Mouse (Mus musculus) neural tube, embryonic 14.5 days (tissue): ENCODE data around the gene Zfp873. TPM values are rescaled to one million over a fixed set of nuclear protein-coding genes. Genes with fewer than 3 reads are reported as not detected.
"Not testable (repeated sequence)": the region's sequence is repeated elsewhere in the genome, so short reads cannot be mapped to it uniquely, and the experiment has no call there.

Experiments
- ATAC-seq: fragments of 200-750 bp; cut with Nextera tagmentation; 2 replicates; pipeline ENCODE4 v1.8.0; 2017; ENCODE audit warnings: low read depth, mild to moderate bottlenecking, moderate TSS enrichment, moderate library complexity
- H3K27ac ChIP-seq: fragments of 300-500 bp; sonication (generic); 2 replicates; pipeline ENCODE4 v1.5.1; 2014; ENCODE audit warnings: low read depth, mild to moderate bottlenecking, control low read depth, low read length, moderate library complexity, mixed read lengths
- H3K27me3 ChIP-seq: fragments of 300-500 bp; sonication (generic); 2 replicates; pipeline ENCODE4 v1.6.1; 2014; ENCODE audit warnings: low read length; ENCODE audit not compliant: control insufficient read depth, insufficient read depth
- H3K36me3 ChIP-seq: fragments of 300-500 bp; sonication (generic); 2 replicates; pipeline ENCODE4 v1.6.1; 2014; ENCODE audit warnings: low read length, mixed read lengths; ENCODE audit not compliant: control insufficient read depth, insufficient read depth
- H3K4me1 ChIP-seq: fragments of 300-500 bp; sonication (generic); 2 replicates; pipeline ENCODE4 v1.6.1; 2014; ENCODE audit warnings: low read length; ENCODE audit not compliant: control insufficient read depth, insufficient read depth
- H3K4me2 ChIP-seq: fragments of 300-500 bp; sonication (generic); 2 replicates; pipeline ENCODE4 v1.6.1; 2014; ENCODE audit warnings: mild to moderate bottlenecking, low read depth, low read length, control low read depth
- H3K4me3 ChIP-seq: fragments of 300-500 bp; sonication (generic); 2 replicates; pipeline ENCODE4 v1.5.1; 2014; ENCODE audit warnings: low read depth, low read length, control low read depth, mixed read lengths
- H3K9ac ChIP-seq: fragments of 300-500 bp; sonication (generic); replicated peaks from 2 replicates; pipeline ENCODE4 v1.6.1; 2014; ENCODE audit warnings: low read depth, mild to moderate bottlenecking, control low read depth, low read length, mixed read lengths
- H3K9me3 ChIP-seq: fragments of 300-500 bp; sonication (generic); 2 replicates; pipeline ENCODE4 v1.6.1; 2016; ENCODE audit warnings: low read length; ENCODE audit not compliant: control insufficient read depth
- WGBS: fragments of 180-500 bp; shearing (Covaris S2); extraction: QIAGEN DNeasy Blood & Tissue Kit; methylation state at CpG from one replicate; pipeline ENCODE4 v1.1.7; 2014; 5-methylcytosine and 5-hydroxymethylcytosine counted together
- polyA plus RNA-seq: library from polyadenylated mRNA; unstranded; fragments of >200 nt; fragmentation: Nextera tagmentation; extraction: Ambion mirVana; gene quantifications from 2 replicates; pipeline ENCODE4 v1.2.1, GENCODE M21; 2014

The Zfp873 gene
- 14.3 and 16.1 TPM in 2 replicates for polyA plus RNA-seq

GRCm38 (mm10) chr10:82047597-82048459 lies at the start of gene Zfp873:
TSS of gene Zfp873 (plus strand) at chr10:82048123.
- Histone ChIP-seq H3K9ac (peak within 1 kb of the TSS; percentile 90), H3K4me1 (0 out of 2 replicates have a peak, but pooled peaks cover 3% of the 10 kb centered on the region), H3K4me3 (peak within 1 kb of the TSS; percentile 66), H3K36me3 (no peaks in the 10 kb centered on the region), H3K9me3 (peaks cover 21% of the 10 kb centered on the region), H3K27ac (peak within 1 kb of the TSS; percentile 95), H3K4me2 (peak within 1 kb of the TSS; percentile 46), H3K27me3 (no peaks in the 10 kb centered on the region)
- ATAC-seq, result peak; percentile 100
- 10% methylated on average over 35 of the region's 35 CpGs for WGBS

- not testable (repeated sequence) for H3K4me1 ChIP-seq, ATAC-seq, H3K27ac ChIP-seq, H3K27me3 ChIP-seq, H3K4me2 ChIP-seq, H3K4me3 ChIP-seq, H3K36me3 ChIP-seq, H3K9me3 ChIP-seq, H3K9ac ChIP-seq
- WGBS, result 100% methylated on average over 1 of the region's 1 CpGs
Observed at GRCm38 (mm10) chr10:82003209-82003608, 44.7 kb upstream of the Zfp873 start.

- not testable (repeated sequence) for ATAC-seq, H3K27me3 ChIP-seq, H3K36me3 ChIP-seq, H3K27ac ChIP-seq, H3K9me3 ChIP-seq, H3K9ac ChIP-seq, H3K4me1 ChIP-seq, H3K4me2 ChIP-seq, H3K4me3 ChIP-seq
- 34% methylated on average over 2 of the region's 2 CpGs for whole genome bisulfite sequencing
Observed at GRCm38 (mm10) chr10:82004822-82005221, 43.1 kb upstream of the Zfp873 start.

GRCm38 (mm10) chr10:82042191-82042590 lies 5.7 kb upstream of the Zfp873 start:
- Histone ChIP-seq H3K27me3 (no peaks in the 10 kb centered on the region), H3K27ac (no peak overlapping the region), H3K4me1 (0 out of 2 replicates have a peak, but pooled peaks cover under 1% of the 10 kb centered on the region), H3K4me2 (no peak overlapping the region), H3K9me3 (no peaks in the 10 kb centered on the region; the same call in 1 of the 2 replicates), H3K4me3 (no peak overlapping the region), H3K36me3 (no peaks in the 10 kb centered on the region), H3K9ac (no peak overlapping the region)
- 78% methylated on average over 2 of the region's 2 CpGs for WGBS
- no peak for ATAC-seq

- H3K27ac ChIP-seq, result no peak overlapping the region
- WGBS, result 88% methylated on average over 3 of the region's 3 CpGs
- peaks cover 9% of the 10 kb centered on the region for H3K9me3 ChIP-seq
- H3K4me1 ChIP-seq, result 0 out of 2 replicates have a peak, but pooled peaks cover 3% of the 10 kb centered on the region
- no peak overlapping the region for H3K4me2 ChIP-seq
- H3K4me3 ChIP-seq, result no peak overlapping the region
- H3K27me3 ChIP-seq, result no peaks in the 10 kb centered on the region
- no peak for ATAC-seq
- no peaks in the 10 kb centered on the region for H3K36me3 ChIP-seq
- H3K9ac ChIP-seq, result no peak overlapping the region
Observed at GRCm38 (mm10) chr10:82046603-82047002, 1.3 kb upstream of the Zfp873 start.

- not testable (repeated sequence) for ATAC-seq, H3K36me3 ChIP-seq, H3K4me1 ChIP-seq, H3K27me3 ChIP-seq
- 31% methylated on average over 10 of the region's 10 CpGs for WGBS
- Histone ChIP-seq H3K27ac (peak overlapping the region; percentile 95), H3K4me2 (peak overlapping the region; percentile 46), H3K4me3 (peak overlapping the region; percentile 66), H3K9me3 (peaks cover 27% of the 10 kb centered on the region), H3K9ac (peak overlapping the region; percentile 90)
Observed at GRCm38 (mm10) chr10:82048460-82048804, 509 bp downstream of the Zfp873 start.

GRCm38 (mm10) chr10:82082728-82083621 lies 35.1 kb downstream of the Zfp873 start, which contains the start of gene BC024063:
TSS of gene BC024063 (plus strand) at chr10:82083353.
- peak within 1 kb of the TSS; percentile 46 for H3K9ac ChIP-seq

GRCm38 (mm10) chr10:82083622-82083971 lies 35.7 kb downstream of the Zfp873 start:
- H3K27me3 ChIP-seq, H3K9me3 ChIP-seq, ATAC-seq, H3K36me3 ChIP-seq, H3K4me1 ChIP-seq: not testable (repeated sequence)
- Histone ChIP-seq H3K9ac (peak overlapping the region; percentile 46; the same call in 1 of the 2 replicates), H3K4me3 (peak overlapping the region; percentile 41), H3K27ac (peak overlapping the region; percentile 28; the same call in 1 of the 2 replicates), H3K4me2 (peak overlapping the region; percentile 42)
- WGBS, result 24% methylated on average over 14 of the region's 14 CpGs

More at GRCm38 (mm10) chr10:82082728-82083621, 35.1 kb downstream of the Zfp873 start, which contains the start of gene BC024063:
- H3K27me3 ChIP-seq, H3K4me1 ChIP-seq, H3K36me3 ChIP-seq, H3K9me3 ChIP-seq: not testable (repeated sequence)
- Histone ChIP-seq H3K4me3 (peak within 1 kb of the TSS; percentile 41), H3K4me2 (peak within 1 kb of the TSS; percentile 42), H3K27ac (peak within 1 kb of the TSS; percentile 82)
- 19% methylated on average over 42 of the region's 42 CpGs for WGBS
- peak; percentile 99 for ATAC-seq
